Mouse (Mus musculus): ENCODE data around the gene Paip2b. TPM values are rescaled to one million over a fixed set of nuclear protein-coding genes. Genes with fewer than 3 reads are reported as not detected.

Paip2b gene
- total and polyA plus RNA-seq, 3 experiments, result 26.7 to 36.3 (median 30.9) TPM

- Histone ChIP-seq H3K27me3 (replicated peaks) (peaks cover 7% of the 10 kb centered on the region), H3K4me3 (replicated peaks in 1 of 3; ENCODE audit: low read depth in 2 of 3, low read length in 2 of 3, poor library complexity in 1 of 3) (no peak overlapping the region), H3K9ac (ENCODE audit: insufficient read depth, low read depth) (no peak overlapping the region), H3K27ac (ENCODE audit: insufficient read depth, low read depth) (no peak overlapping the region), H3K9me3 (replicated peaks; ENCODE audit: low read length) (no peaks in the 10 kb centered on the region), H3K4me1 (ENCODE audit: control insufficient read depth in 1 of 2, insufficient read depth in 2 of 2) (peaks cover 5 to 14% of the 10 kb centered on the region in 2 experiments; a peak in 3 of 4 replicates), H3K36me3 (replicated peaks in 1 of 2; ENCODE audit: control insufficient read depth in 1 of 2, insufficient read depth in 1 of 2, low read length in 1 of 2) (no peaks in the 10 kb centered on the region), H3K79me2 (replicated peaks; ENCODE audit: control insufficient read depth, extremely low read depth, insufficient read depth, poor library complexity, severe bottlenecking) (no peaks in the 10 kb centered on the region), H3K4me2 (ENCODE audit: insufficient read depth, low read depth, poor library complexity, severe bottlenecking) (no peak overlapping the region)
- in situ Hi-C loops (cut with MboI; ENCODE audit: low pct_ligation_motif_present, low pct_unique_long_range_greater_than_20kb, low sequenced_read_pairs) (no loop called here), dilution Hi-C loops (cut with MboI; ENCODE audit: extremely low pct_ligation_motif_present, extremely low pct_unique_long_range_greater_than_20kb, low sequenced_read_pairs) (no loop called here)
- DNase-seq (ENCODE audit: extremely low read depth), result no peak
- TF ChIP-seq USF2 (conservative IDR thresholded peaks at IDR 0.05; ENCODE audit: low read depth, low read length), result no peak
These were observed 32.0 kb upstream of the Paip2b start for GRCm38 (mm10) chr6:83863538-83863937.

- in situ Hi-C loops (cut with MboI; ENCODE audit: low pct_ligation_motif_present, low pct_unique_long_range_greater_than_20kb, low sequenced_read_pairs), result no loop called here
- no peak for DNase-seq (ENCODE audit: extremely low read depth)
- dilution Hi-C loops (cut with MboI; ENCODE audit: extremely low pct_ligation_motif_present, extremely low pct_unique_long_range_greater_than_20kb, low sequenced_read_pairs), result no loop called here
- no peak for TF ChIP-seq ELF1 (IDR thresholded peaks at IDR 0.05; ENCODE audit: low read depth, low read length)
- no peak for TF ChIP-seq KAT2A (IDR thresholded peaks at IDR 0.05; ENCODE audit: insufficient replicate concordance, low read length)
- no peak for TF ChIP-seq EP300 (IDR thresholded peaks at IDR 0.05; ENCODE audit: low read length)
- TF ChIP-seq MAFK (IDR thresholded peaks at IDR 0.05; ENCODE audit: insufficient replicate concordance, low read length), result no peak
- no peak for TF ChIP-seq ETS1 (conservative IDR thresholded peaks at IDR 0.05; ENCODE audit: low read depth, low read length)
- no peak for TF ChIP-seq MYC (IDR thresholded peaks at IDR 0.05; ENCODE audit: low read depth, low read length)
- no peak for TF ChIP-seq POLR2AphosphoS2 (IDR thresholded peaks at IDR 0.05; ENCODE audit: low read depth, low read length)
- TF ChIP-seq TCF12 (IDR thresholded peaks at IDR 0.05; ENCODE audit: low read depth, low read length), result no peak
- TF ChIP-seq MAX (IDR thresholded peaks at IDR 0.05; ENCODE audit: low read length), result no peak
- no peak for TF ChIP-seq MXI1 (IDR thresholded peaks at IDR 0.05; ENCODE audit: low read depth, low read length)
- no peak for TF ChIP-seq SMC3 (IDR thresholded peaks at IDR 0.05; ENCODE audit: low read depth, low read length)
- Histone ChIP-seq H3K36me3 (replicated peaks in 1 of 2; ENCODE audit: control insufficient read depth in 1 of 2, insufficient read depth in 1 of 2, low read length in 1 of 2) (no peaks in the 10 kb centered on the region), H3K79me2 (replicated peaks; ENCODE audit: control insufficient read depth, extremely low read depth, insufficient read depth, poor library complexity, severe bottlenecking) (no peaks in the 10 kb centered on the region), H3K9me3 (replicated peaks; ENCODE audit: low read length) (no peaks in the 10 kb centered on the region), H3K4me2 (ENCODE audit: insufficient read depth, low read depth, poor library complexity, severe bottlenecking) (no peak overlapping the region), H3K27ac (ENCODE audit: insufficient read depth, low read depth) (no peak overlapping the region), H3K9ac (ENCODE audit: insufficient read depth, low read depth) (no peak overlapping the region), H3K4me1 (ENCODE audit: control insufficient read depth in 1 of 2, insufficient read depth in 2 of 2) (no peaks in the 10 kb centered on the region), H3K27me3 (replicated peaks) (peaks cover 2% of the 10 kb centered on the region), H3K4me3 (replicated peaks in 1 of 3; ENCODE audit: low read depth in 2 of 3, low read length in 2 of 3, poor library complexity in 1 of 3) (no peak overlapping the region)
These were observed 28.5 kb upstream of the Paip2b start for GRCm38 (mm10) chr6:83860033-83860432.

DNA sequence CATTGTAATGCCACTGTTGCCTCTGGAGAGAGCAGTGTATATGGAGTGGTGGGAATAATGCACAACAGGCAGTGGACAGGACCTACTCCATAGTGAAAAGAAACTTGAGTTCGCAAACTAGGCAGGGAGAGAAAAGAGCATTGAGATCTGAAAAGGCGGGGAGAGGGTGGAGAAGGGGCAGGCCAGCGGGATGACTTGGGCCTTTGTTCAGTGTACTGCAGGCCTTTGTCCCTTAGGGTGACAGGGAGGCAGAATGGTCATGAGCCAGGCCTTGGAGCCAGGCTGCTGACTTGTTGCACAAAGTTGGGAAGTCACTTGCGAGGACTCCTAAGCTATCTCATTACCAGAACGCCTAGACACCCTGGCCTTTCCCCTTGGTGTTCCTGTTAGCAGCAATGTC is 25.9 kb upstream of the Paip2b start:
- Histone ChIP-seq H3K4me3 (replicated peaks in 1 of 3; ENCODE audit: low read depth in 2 of 3, low read length in 2 of 3, poor library complexity in 1 of 3) (no peak overlapping the region), H3K27ac (ENCODE audit: insufficient read depth, low read depth) (no peak overlapping the region), H3K36me3 (replicated peaks in 1 of 2; ENCODE audit: control insufficient read depth in 1 of 2, insufficient read depth in 1 of 2, low read length in 1 of 2) (no peaks in the 10 kb centered on the region), H3K79me2 (replicated peaks; ENCODE audit: control insufficient read depth, extremely low read depth, insufficient read depth, poor library complexity, severe bottlenecking) (no peaks in the 10 kb centered on the region), H3K27me3 (replicated peaks) (no peaks in the 10 kb centered on the region), H3K9ac (ENCODE audit: insufficient read depth, low read depth) (no peak overlapping the region), H3K4me2 (ENCODE audit: insufficient read depth, low read depth, poor library complexity, severe bottlenecking) (no peak overlapping the region), H3K9me3 (replicated peaks; ENCODE audit: low read length) (no peaks in the 10 kb centered on the region), H3K4me1 (ENCODE audit: control insufficient read depth in 1 of 2, insufficient read depth in 2 of 2) (no peaks in the 10 kb centered on the region)
- no peak for DNase-seq (ENCODE audit: extremely low read depth)
- dilution Hi-C loops (cut with MboI; ENCODE audit: extremely low pct_ligation_motif_present, extremely low pct_unique_long_range_greater_than_20kb, low sequenced_read_pairs) (no loop called here), in situ Hi-C loops (cut with MboI; ENCODE audit: low pct_ligation_motif_present, low pct_unique_long_range_greater_than_20kb, low sequenced_read_pairs) (no loop called here)
- TF ChIP-seq GABPA (IDR thresholded peaks at IDR 0.05; ENCODE audit: insufficient replicate concordance, low read depth, low read length), result no peak
- no peak for TF ChIP-seq MAX (IDR thresholded peaks at IDR 0.05; ENCODE audit: low read length)
- TF ChIP-seq ZNF384 (IDR thresholded peaks at IDR 0.05; ENCODE audit: low read depth, low read length), result no peak
- no peak for TF ChIP-seq CHD1 (IDR thresholded peaks at IDR 0.05; ENCODE audit: low read depth, low read length)
- TF ChIP-seq JUND (conservative IDR thresholded peaks at IDR 0.05; ENCODE audit: low read depth, low read length), result no peak
